Mouse (Mus musculus) heart, embryonic 12.5 days (tissue): Measurements from ENCODE around the gene Igtp. TPM values are rescaled to one million over a fixed set of nuclear protein-coding genes. Genes with fewer than 3 reads are reported as not detected.

Source experiments
- polyA plus RNA-seq: library from polyadenylated mRNA; unstranded; fragments of >200 nt; fragmentation: Nextera tagmentation; extraction: Ambion mirVana; gene quantifications from 2 replicates; pipeline ENCODE4 v1.2.1, GENCODE M21; 2016

Igtp gene
- polyA plus RNA-seq, 1 experiment from 2014 or later = 3.7 TPM

Other genes with a start within 250 kb of the Igtp start
- 17.5 and 18.3 TPM in 2 replicates for gene Larp1, start 190.5 kb upstream of the Igtp start, polyA plus RNA-seq
- gene Gm12248, start 106.4 kb upstream of the Igtp start, polyA plus RNA-seq = not detected in 2 replicates
- 71.7 and 73.8 TPM in 2 replicates for gene Cnot8, start 95.4 kb upstream of the Igtp start, polyA plus RNA-seq
- 14.9 and 16.5 TPM in 2 replicates for gene Gemin5, start 31.0 kb upstream of the Igtp start, polyA plus RNA-seq
- 102 and 109 TPM in 2 replicates for gene Mrpl22, start 27.9 kb upstream of the Igtp start, polyA plus RNA-seq
- gene Irgm2, start 62 bp downstream of the Igtp start, polyA plus RNA-seq = 2.8 and 3.7 TPM in 2 replicates
- gene 4930438A08Rik, start 75.2 kb downstream of the Igtp start, polyA plus RNA-seq = not detected in 2 replicates
- gene Zfp692, start 107.5 kb downstream of the Igtp start, polyA plus RNA-seq = 14.9 and 15.5 TPM in 2 replicates
- 32.4 and 33.6 TPM in 2 replicates for gene Zfp672, start 130.8 kb downstream of the Igtp start, polyA plus RNA-seq
- 26.6 and 27.8 TPM in 2 replicates for gene Sh3bp5l, start 131.2 kb downstream of the Igtp start, polyA plus RNA-seq
- not detected in 2 replicates for gene Lypd8, start 179.5 kb downstream of the Igtp start, polyA plus RNA-seq
- not detected in 2 replicates for gene 1810065E05Rik, start 221.6 kb downstream of the Igtp start, polyA plus RNA-seq
- gene Gm12253, start 233.0 kb downstream of the Igtp start, polyA plus RNA-seq = not detected in 2 replicates